Mouse (Mus musculus) heart, postnatal 0 days (tissue): ENCODE data around the gene Yju2. TPM values are rescaled to one million over a fixed set of nuclear protein-coding genes. Genes with fewer than 3 reads are reported as not detected.
A peak's percentile ranks its signal among the peaks of the same experiment; 100 is the strongest.

Experiments
- ATAC-seq: fragments of 200-750 bp; cut with Nextera tagmentation; 2 replicates; pipeline ENCODE4 v1.8.0; 2017; ENCODE audit warnings: low read depth, moderate number of reproducible peaks, moderate library complexity; ENCODE audit not compliant: insufficient read depth
- DNase-seq: peaks from one replicate; pipeline ENCODE4 v3.0.0-alpha.2; 2016; ENCODE audit warnings: low spot score
- H3K27ac ChIP-seq: fragments of 300-500 bp; sonication (generic); 2 replicates; pipeline ENCODE4 v1.5.1; 2014; ENCODE audit warnings: low read depth, mild to moderate bottlenecking
- H3K27me3 ChIP-seq: fragments of 300-500 bp; sonication (generic); 2 replicates; pipeline ENCODE4 v1.6.1; 2014; ENCODE audit warnings: low read length, mixed read lengths; ENCODE audit not compliant: control insufficient read depth, insufficient read depth
- H3K36me3 ChIP-seq: fragments of 300-500 bp; sonication (generic); replicated peaks from 2 replicates; pipeline ENCODE4 v1.6.1; 2014; ENCODE audit warnings: low read length, mixed read lengths; ENCODE audit not compliant: control insufficient read depth, insufficient read depth
- H3K4me1 ChIP-seq: fragments of 300-500 bp; sonication (generic); 2 replicates; pipeline ENCODE4 v1.6.1; 2014; ENCODE audit warnings: antibody characterized with exemption; ENCODE audit not compliant: control insufficient read depth, insufficient read depth
- H3K4me2 ChIP-seq: fragments of 300-500 bp; sonication (generic); 2 replicates; pipeline ENCODE4 v1.6.1; 2014; ENCODE audit warnings: low read depth, mild to moderate bottlenecking, low read length, moderate library complexity
- H3K4me3 ChIP-seq: fragments of 300-500 bp; sonication (generic); 2 replicates; pipeline ENCODE4 v1.5.1; 2014; ENCODE audit warnings: low read depth, low read length
- H3K9ac ChIP-seq: fragments of 300-500 bp; sonication (generic); replicated peaks from 2 replicates; pipeline ENCODE4 v1.6.1; 2014; ENCODE audit warnings: low read depth, low read length, mixed read lengths
- H3K9me3 ChIP-seq: fragments of 300-500 bp; sonication (generic); replicated peaks from 2 replicates; pipeline ENCODE4 v1.6.1; 2016; ENCODE audit warnings: low read length; ENCODE audit not compliant: control insufficient read depth
- CTCF ChIP-seq: IDR thresholded peaks from 2 replicates; pipeline ENCODE4 v1.5.1; 2016; ENCODE audit warnings: antibody characterized with exemption, control low read depth, low read depth
- EP300 ChIP-seq: IDR thresholded peaks from 2 replicates; pipeline ENCODE4 v1.6.1; 2016; ENCODE audit warnings: antibody characterized with exemption, low read depth
- WGBS: fragments of 180-500 bp; shearing (Covaris S2); extraction: QIAGEN DNeasy Blood & Tissue Kit; methylation state at CpG from one replicate; pipeline ENCODE4 v1.1.7; 2014; 5-methylcytosine and 5-hydroxymethylcytosine counted together
- polyA plus RNA-seq: library from polyadenylated mRNA; unstranded; fragments of >200 nt; fragmentation: Nextera tagmentation; extraction: Ambion mirVana; gene quantifications from 2 replicates; pipeline ENCODE4 v1.2.1, GENCODE M21; 2015
- total RNA-seq: library from RNA; depleted of rRNA; stranded (reverse); fragments of >200 nt; gene quantifications from 2 replicates; pipeline ENCODE4 v1.2.3, GENCODE M21; 2014; ENCODE audit warnings: low replicate concordance

Yju2 gene
- total and polyA plus RNA-seq, 2 experiments from 2014 or later, result 6.4 to 12.8 TPM

DNA sequence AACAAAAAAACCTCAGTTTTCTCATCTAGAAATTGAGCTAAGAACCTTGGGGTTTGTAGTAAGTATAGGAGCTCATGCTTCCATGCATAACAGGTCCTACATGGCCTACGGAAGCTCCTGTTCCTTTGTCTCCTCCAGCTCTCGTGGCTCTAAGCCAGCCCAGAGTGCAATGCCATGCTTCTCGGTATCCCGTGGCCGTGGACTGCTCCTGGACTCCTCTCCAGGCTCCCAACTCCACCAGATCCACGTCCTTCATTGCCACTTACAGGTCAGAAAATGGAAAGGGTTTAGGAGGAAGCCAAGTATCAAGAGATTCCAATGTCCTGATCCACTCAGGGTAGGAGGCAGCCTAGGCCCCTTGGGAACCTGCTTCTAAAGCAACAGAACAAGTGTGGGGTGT lies 5.1 kb upstream of the Yju2 start:
- H3K27me3 ChIP-seq, result peaks cover 21% of the 10 kb centered on the region; the same call in 1 of the 2 replicates
- peaks cover 4% of the 10 kb centered on the region; the same call in 1 of the 2 replicates for H3K4me1 ChIP-seq
- no peak overlapping the region for H3K27ac ChIP-seq
- H3K4me2 ChIP-seq, result no peak overlapping the region
- ATAC-seq, result no peak
- H3K4me3 ChIP-seq, result no peak overlapping the region
- H3K36me3 ChIP-seq, result no peaks in the 10 kb centered on the region
- H3K9me3 ChIP-seq, result no peaks in the 10 kb centered on the region
- no peak for TF ChIP-seq EP300
- TF ChIP-seq CTCF, result no peak
- no peak overlapping the region for H3K9ac ChIP-seq
- 58% methylated on average over 6 of the region's 6 CpGs for WGBS
- no peak for DNase-seq

GRCm38 (mm10) chr17:55954229-55954628 lies 4.7 kb upstream of the Yju2 start:
- H3K27me3 ChIP-seq, result peaks cover 21% of the 10 kb centered on the region; the same call in 1 of the 2 replicates
- H3K9me3 ChIP-seq, result no peaks in the 10 kb centered on the region
- no peak overlapping the region for H3K9ac ChIP-seq
- H3K36me3 ChIP-seq, result no peaks in the 10 kb centered on the region
- ATAC-seq (no peak), DNase-seq (no peak)
- TF ChIP-seq EP300 (no peak), CTCF (no peak)
- H3K4me3 ChIP-seq, result no peak overlapping the region
- H3K4me2 ChIP-seq, result no peak overlapping the region
- WGBS, result 32% methylated on average over 16 of the region's 16 CpGs
- H3K4me1 ChIP-seq, result peaks cover 4% of the 10 kb centered on the region; the same call in 1 of the 2 replicates
- H3K27ac ChIP-seq, result no peak overlapping the region

DNA sequence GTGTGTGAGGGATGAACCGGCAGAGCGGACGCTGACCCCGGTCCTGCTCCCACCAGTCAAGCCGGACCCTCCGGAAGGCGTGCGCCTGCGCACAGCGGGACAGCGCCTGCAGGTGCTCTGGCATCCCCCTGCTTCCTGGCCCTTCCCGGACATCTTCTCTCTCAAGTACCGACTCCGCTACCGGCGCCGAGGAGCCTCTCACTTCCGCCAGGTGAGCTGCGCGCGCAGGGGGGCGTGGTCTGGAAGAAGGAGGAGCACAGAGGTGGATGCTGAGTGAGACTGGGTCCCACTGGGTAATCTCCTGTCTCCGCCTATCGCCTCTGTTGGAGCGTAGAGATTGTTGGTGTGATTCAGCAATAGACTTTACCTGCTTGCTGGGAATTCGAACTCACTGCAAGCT lies 2.8 kb upstream of the Yju2 start:
- no peak overlapping the region for H3K9ac ChIP-seq
- peaks cover 21% of the 10 kb centered on the region; the same call in 1 of the 2 replicates for H3K27me3 ChIP-seq
- TF ChIP-seq EP300 (no peak), CTCF (no peak)
- H3K36me3 ChIP-seq, result 0 out of 2 replicates have a peak, but pooled peaks cover 5% of the 10 kb centered on the region
- no peaks in the 10 kb centered on the region for H3K9me3 ChIP-seq
- no peak overlapping the region for H3K27ac ChIP-seq
- no peak for ATAC-seq
- 2% methylated on average over 25 of the region's 26 CpGs for WGBS
- peaks cover 4% of the 10 kb centered on the region; the same call in 1 of the 2 replicates for H3K4me1 ChIP-seq
- H3K4me3 ChIP-seq, result peak overlapping the region; percentile 25
- peak overlapping the region; percentile 47 for H3K4me2 ChIP-seq
- DNase-seq, result no peak

DNA sequence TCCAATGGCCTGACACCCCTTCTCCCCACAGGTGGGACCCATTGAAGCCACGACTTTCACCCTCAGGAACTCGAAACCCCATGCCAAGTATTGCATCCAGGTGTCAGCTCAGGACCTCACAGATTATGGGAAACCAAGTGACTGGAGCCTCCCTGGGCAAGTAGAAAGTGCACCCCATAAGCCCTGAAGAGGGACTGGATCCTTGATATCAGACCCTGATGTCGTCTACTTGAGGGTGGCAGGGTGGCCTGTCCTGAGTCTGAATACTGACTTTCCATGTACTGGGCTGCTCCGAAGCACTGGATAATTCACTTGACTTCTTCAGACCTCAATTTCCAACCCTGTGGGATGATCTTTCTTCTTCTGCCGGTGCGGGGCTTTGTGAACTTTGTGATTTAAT lies 2.3 kb upstream of the Yju2 start:
- WGBS, result 40% methylated on average over 6 of the region's 6 CpGs
- no peak overlapping the region for H3K9ac ChIP-seq
- H3K4me2 ChIP-seq, result no peak overlapping the region
- no peaks in the 10 kb centered on the region for H3K9me3 ChIP-seq
- H3K4me1 ChIP-seq, result peaks cover 4% of the 10 kb centered on the region; the same call in 1 of the 2 replicates
- H3K27me3 ChIP-seq, result peaks cover 21% of the 10 kb centered on the region; the same call in 1 of the 2 replicates
- no peak overlapping the region for H3K4me3 ChIP-seq
- no peak overlapping the region for H3K27ac ChIP-seq
- H3K36me3 ChIP-seq, result peaks cover 10% of the 10 kb centered on the region; the same call in 1 of the 2 replicates
- DNase-seq, result no peak
- ATAC-seq, result no peak
- TF ChIP-seq CTCF (no peak), EP300 (no peak)

DNA sequence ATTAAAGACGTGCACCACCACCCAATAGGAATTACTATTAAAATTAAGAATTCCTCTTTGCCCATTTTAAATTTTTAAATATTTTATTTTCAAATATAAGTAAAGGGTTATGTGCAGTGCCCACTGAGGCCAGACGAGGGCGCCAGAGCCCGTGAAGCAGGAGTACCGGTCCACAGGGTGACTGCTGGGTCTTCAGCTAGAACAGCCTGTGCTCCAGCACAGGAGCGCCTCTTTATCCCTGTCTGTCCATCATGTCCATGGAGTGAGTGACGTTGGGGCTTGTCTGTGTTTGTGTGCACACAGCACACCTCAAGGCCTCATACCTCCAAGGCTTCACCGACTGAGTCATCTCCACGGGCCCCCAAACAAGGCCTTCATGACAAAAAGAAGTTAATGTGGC lies 1.7 kb upstream of the Yju2 start:
- H3K4me1 ChIP-seq, result peaks cover 4% of the 10 kb centered on the region; the same call in 1 of the 2 replicates
- H3K4me2 ChIP-seq, result no peak overlapping the region
- no peak overlapping the region for H3K4me3 ChIP-seq
- no peaks in the 10 kb centered on the region for H3K9me3 ChIP-seq
- no peak overlapping the region for H3K27ac ChIP-seq
- H3K36me3 ChIP-seq, result peaks cover 15% of the 10 kb centered on the region
- WGBS, result 14% methylated on average over 9 of the region's 9 CpGs
- DNase-seq (peak; percentile 76), ATAC-seq (no peak)
- TF ChIP-seq EP300, result no peak
- TF ChIP-seq CTCF, result peak; percentile 78
- H3K9ac ChIP-seq, result no peak overlapping the region
- peaks cover 21% of the 10 kb centered on the region; the same call in 1 of the 2 replicates for H3K27me3 ChIP-seq
